Mouse (Mus musculus): ENCODE measurements around the gene Slc25a4.
"Not testable (repeated sequence)": the region's sequence is repeated elsewhere in the genome, so short reads cannot be mapped to it uniquely, and the experiment has no call there.

Slc25a4 gene

DNA sequence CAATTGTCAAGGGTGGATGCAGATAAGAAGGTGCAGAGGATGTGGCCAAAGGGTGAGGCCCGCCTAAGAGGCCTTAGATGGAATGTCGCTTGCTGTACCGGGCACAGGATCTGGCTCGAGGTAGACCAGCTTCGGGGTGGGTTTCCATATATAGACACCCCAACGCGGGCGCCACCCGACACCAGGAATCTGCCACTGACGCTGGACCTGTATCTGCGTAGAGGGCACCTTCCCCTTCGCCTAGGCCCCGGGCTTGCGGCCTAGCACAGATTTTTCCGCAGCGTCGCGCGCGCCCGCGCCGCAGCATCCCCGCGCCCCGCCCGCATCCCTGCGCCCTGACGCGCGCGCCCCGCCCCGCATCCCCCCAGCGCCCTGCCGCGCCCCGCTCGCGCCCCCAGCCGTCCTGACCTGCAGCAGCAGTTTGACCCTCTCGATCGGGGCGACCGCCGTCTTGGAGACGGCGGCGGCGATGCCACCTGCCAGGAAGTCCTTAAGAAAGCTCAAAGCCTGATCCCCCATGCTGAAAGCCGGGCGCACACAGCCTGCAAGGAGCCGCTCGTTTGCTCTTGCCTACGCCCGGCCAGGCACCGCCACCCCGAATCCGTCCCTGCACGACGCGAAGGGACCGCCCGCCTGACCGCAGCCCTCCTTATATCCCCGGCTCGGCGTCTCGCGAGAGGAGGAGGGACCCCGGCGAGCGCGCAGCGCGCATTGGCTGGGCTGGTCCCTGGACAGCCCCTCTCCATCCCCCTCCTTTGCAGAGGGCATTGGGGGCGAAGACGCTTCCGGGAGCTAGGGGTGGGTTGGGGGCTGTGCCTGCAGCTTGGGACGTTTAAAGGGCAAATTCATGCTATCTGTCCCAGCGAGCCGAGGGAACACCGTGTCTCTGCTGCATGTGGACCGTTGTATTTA, at the start of gene Slc25a4:
Slc25a4 (minus strand) TSS at position 881 of the 912 bp plus-strand sequence.
- peak; percentile 95 for DNase-seq

DNA sequence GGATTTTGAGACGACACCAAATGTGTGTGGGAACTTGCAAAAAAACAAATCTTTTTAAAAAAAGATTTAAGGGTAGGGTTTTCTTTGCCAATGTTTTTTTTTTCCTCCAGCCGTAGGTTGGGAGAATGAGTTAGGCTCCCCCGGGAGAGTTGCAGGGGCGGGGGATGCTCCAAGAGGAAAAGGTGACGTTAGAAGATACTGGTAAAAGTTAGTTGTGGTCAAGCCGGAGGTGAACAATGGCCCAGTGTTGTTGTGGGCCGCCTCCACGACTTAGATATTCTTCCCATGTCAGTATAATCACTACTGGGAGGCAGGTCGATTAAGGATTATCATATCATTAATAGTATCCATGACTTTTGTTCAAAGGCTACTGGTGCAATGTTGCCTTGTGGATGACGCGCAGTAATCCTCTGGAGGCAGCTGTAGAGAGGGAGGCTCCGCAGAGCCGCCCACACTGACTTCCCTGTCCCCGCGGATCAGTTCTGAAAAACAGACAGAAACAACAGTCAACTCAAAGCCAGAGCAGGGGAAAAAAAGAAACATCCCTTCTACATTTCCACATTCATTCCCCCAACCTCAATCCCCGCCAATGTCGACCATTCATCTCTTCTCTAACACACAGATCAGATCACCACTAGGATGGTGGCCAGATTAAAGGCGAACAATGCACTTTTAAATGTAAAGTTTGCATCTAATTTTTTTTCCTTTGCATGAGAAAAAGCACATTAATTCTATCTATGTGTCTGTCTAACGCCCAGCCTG, 47.0 kb upstream of the Slc25a4 start:
- DNase-seq: no peak

DNA sequence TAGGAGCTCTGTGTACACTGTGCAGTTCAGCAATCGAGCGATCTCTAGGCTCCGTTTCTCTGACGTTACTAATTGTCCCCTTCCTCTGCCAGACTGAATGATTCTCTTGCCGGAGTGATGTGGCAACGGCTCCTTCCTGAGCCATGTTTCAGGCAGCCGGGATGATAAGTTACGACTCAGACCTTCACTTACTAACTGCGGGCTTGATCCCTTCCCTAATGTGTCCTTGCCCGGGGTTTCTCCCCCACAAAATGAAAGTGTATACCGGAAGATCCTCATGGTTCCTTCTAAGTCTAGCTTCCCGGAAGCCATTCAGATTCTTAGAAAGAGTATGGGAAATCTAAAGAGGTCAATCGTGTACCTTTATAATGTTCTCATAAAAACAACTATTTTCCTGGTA, 41.4 kb upstream of the Slc25a4 start:
- DNase-seq: no peak

DNA sequence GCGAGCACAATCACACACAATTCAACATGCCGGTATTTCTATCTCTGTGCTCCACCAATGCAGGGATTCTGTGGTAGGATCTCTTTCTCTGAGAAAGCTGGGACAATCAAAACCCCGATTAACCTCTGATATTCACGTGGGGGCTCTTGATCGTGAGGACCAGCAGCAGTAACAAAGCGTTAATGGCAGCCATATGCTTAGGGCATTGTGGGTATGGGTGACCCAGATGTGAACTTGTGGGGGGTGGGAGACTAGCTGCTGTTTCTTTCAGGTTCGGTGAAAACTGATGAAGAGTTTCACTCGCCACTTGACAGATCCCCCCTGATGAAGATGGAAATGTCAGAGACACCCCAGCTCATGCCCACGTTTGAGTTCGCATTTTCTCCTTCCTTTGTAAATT, 40.5 kb upstream of the Slc25a4 start:
- DNase-seq: no peak

DNA sequence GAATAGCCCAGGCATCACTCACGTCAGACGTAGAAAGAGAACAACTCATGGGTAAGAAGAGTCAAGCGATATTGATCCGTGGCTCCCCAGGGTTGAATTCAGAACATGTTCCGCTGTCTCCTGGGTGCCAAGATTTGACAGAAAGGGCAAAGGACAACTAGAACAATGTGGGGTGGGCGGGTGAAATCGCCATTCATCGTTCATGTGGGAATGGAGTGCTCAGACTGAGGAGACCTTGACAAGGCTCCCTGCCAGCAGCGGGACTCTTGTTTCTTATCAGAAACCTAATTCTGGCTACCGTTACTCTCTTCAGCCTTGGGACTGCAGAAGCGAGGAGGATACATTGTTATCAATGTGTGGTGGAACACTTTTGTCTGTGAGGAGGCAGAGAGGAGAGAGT, 35.3 kb upstream of the Slc25a4 start:
- no peak for DNase-seq

DNA sequence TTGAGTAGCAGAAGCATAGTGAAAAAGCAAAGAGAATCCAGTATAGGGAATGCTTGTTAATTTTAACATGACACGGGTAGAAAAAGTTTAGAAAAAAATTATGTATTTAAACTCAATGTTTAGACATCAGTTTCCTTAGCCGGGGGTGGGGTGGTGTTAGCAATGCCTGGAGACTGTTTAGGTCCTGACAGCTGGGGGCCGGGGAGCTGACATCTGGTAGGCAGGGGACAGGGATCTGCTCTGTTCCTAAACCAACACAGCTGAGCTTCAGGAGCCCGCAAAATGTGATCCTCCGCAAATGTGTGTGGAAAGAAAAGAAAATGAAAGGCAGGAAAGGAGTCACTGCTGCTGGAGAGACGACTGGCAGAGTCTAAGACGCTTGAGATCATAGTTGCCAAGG, 31.9 kb upstream of the Slc25a4 start:
- no peak for DNase-seq

DNA sequence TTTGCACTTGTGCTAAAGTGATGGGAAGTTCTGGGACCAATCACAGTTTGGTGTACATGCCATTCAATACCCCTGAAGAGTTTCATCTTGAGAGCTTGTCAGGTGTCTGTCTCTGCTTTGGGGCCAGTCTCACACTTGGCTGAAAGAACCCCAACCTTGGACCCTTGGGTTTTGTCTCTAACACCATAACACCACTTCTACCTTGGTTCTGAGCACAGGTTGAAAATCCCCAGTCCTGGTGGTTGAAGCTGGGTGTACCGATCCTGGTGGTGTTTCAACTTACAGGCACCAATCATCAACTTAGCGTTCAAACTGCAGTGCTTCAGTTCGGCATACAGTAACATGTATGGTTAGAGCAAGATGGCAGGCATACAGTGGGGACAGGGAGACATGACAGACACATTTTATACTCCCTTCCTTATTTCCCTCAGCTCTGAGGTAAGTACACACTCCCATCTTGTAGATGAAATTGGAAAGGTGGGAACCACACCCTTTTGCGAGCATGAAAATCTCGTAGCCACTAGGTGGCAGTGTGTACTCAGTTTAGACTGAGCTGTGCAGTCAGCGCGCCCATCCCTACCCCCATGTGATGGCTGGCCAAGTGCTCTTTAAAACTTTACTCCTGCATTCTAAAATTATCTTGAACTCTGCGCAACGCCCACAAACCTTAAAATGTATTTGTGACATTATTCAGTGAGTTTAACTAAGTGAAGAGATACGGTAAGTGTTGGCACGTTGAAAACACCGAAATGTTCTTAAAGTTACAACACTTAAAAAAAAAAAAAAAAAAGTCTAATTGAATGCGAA, 30.7 kb upstream of the Slc25a4 start:
- DNase-seq: peak; percentile 75

DNA sequence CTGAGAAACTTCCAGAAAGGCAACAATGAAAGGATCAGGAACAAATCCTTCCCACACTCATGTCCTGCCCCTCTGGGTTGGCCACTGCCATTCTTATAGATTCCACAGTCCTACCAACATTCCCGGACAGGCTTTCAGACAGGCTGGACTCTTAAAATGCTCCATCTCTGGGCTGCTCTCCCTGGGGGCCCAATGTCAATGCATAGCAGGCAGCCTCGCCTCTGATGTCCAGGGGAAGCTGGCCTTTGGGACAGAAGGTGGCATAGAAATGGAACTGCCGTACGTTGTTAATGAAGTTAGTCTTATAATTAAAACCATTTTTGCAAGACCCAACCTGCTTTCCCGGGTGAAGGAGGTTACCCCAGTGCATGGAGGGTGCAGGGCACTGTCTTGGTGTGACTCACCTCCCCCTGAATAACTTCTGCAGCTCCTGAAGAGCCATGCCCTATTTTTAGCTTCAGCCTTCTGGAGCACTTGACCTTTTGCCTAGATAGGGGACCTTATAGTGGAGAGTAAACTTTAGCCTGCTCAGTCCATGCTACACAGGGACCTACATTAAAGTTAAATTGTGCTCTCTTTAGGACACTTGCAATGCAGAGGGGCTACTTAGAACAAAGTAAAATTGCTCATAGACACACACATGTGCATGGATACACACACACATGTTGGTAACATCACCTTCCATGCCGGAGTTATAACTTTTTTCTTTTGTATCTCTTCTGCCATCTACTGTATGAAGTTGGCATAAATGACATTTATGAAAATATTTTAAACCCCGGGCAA, 25.5 kb upstream of the Slc25a4 start:
- peak; percentile 30 for DNase-seq

DNA sequence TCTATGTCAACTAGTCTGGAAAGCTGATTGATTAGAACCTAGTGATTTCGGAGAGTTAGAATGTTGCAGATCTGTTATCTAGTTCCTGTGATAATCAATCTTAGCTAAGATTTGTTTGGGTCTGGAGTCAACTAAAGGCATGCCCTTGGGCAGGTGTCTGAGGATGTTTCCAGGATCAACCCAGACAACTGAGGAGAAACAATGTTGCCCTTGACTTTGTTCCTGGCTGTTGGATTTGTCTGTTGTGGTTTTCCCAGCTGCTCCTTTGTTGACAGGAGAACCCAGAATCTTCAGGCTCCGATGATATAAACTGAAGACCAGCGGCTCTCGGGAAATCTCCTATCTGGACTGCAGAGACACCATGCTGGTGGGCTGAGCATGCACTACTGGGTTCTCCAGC, 23.7 kb upstream of the Slc25a4 start:
- no peak for DNase-seq

DNA sequence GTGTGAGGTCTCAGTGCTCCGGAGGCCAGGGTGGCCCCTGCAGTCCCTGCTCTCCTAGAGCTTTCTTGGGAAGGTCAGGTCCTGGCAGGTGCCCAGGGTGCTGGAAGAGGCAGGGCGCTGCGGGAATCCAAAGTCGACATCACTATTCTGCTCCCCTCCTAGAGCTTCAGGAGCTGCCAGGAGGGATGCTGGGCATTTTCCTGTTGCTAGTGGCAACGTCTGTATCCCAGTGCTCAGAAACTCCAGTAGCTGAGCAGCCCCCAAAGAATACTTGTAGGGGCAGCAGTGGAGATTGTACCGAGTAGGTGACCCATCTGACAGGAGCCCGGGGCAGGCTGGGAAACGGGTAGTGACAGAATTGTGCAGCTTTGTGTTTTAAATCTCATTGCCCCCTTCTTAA, 21.7 kb upstream of the Slc25a4 start:
- no peak for DNase-seq

DNA sequence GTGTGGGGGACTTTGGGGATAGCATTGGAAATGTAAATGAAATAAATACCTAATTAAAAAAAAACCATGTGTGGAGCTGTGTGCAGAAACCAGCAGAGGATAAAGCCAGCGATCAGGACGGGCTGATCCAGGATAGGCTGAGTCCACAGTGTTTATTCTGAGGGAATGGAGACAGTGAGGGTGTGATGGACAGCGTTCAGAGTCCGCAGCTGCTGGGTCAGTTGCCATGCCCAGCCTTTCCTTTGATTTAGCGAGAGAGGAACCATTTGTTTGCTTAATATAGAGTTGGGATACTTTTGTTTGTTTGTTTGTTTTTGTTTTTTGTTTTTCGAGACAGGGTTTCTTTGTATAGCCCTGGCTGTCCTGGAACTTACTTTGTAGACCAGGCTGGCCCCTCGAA, 20.9 kb upstream of the Slc25a4 start:
- DNase-seq: not testable (repeated sequence)

DNA sequence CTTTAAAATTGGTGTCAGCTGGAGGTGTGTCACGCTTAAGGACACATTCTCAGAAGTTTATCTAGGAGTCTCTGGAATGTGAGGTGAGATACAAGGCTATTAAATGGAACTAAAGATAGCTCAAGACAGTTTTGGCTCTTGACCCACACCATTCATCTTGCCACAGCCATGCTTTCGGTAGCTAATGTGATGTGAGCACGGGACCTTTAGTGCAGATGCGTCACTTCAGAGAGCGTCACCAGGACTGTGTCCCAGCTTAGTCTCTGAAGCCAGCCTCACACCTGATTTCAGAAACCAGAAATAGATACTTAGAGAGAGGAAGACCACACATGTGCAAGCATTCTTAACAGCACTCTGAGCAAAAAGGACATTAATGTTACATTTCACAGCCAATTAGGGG, 15.5 kb upstream of the Slc25a4 start:
- no peak for DNase-seq

DNA sequence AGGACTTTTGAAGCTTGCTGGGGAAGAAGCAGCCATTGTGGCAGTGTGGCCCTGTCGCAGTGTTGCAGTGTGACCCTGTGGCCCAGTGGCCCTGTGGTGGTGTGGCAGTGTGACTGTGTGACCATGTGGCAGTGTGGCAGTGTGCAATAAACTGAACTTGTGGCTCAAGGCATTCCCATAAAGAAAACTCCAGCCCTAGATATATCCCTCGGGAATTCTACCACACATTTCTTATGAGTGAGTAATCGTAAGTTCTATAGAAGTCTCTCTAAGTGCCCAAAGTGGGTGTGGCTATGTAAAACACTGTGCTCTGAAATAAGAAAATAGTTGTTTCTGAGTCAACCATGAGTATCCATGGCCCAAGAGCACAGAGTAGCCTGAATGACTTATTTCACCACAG, 14.4 kb upstream of the Slc25a4 start:
- no peak for DNase-seq

DNA sequence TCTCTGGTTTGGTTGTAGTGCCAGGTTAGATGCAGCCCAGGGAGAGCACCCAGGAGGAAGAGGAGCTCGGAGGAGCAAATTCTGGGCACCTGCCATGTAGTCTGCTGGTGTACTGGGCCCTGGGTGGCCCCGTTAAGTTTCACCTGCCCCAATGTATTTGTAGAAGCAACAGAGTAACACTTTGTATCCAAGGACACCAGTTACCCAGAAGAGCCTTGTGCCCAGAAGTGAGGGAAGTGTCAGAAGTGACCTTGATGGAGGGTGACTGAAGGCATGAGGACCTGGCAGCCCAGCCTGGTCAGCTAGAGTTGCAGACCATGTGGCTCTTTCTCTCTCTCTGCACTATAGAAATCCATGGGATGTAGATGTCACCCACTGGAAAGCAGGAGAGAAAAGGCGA, 9.5 kb upstream of the Slc25a4 start:
- no peak for DNase-seq

DNA sequence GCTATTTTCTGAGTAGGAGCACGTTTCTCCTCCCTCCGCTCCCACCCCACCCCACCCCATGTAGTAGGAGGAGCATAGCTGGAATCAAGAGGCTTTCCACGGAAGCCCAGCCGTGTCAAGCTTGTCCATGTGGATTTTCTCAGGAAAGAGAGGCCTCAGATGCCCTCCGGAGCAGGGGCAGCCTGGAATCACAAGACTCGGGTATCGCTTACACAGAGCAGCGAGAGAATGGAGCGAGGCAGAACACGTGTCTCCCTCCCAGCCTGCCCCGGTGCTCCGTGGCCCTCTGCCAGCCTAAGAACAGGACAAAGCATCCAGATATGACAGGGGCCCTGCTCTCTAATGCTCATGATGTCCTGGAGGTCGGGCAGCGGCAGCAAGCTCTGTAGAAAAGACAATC, 5.8 kb upstream of the Slc25a4 start:
- DNase-seq: peak; percentile 77

DNA sequence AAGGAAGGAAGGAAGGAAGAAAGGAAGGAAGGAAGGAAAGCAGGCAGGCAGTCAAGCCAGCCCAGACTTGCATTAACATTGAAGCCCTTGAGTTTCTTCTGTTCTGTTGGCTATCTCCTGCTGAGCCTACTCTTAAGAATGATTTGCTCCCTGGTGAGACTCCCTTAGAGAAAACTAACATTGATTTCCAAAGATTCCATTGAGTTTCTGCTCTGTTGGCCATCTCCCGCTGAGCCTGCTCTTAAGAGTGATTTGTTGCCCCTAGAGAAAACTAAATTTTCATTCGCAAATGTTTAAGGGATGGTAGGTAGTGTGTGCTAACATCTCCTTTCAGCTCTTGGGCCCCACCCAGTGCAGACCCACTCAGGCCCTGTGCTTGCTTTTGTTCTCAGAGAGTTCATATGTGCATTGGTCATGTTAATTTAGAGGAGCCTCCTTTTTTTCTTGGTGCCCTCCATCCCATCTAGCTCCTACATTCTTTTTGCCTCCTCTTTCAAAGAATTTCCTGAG, 2.9 kb upstream of the Slc25a4 start:
- DNase-seq: no peak

DNA sequence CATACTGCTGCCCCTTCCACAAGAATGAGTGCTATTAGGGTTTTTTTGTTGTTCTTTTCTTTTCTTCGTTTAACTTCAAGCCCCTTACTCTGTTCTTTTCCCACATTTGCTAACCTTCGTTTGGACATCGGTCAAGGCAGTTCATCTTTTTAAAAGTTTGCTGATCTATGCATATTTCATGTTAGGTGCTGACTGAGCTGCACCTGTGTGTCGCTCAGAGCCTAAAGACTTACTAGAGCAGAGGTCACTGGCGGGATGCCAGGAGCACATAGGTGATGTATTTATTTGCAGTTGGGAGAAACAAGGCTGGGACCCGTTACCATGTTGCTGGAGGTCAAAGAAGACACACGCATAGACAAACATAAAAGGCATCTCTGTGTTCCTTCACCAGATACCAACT, 1.1 kb upstream of the Slc25a4 start:
- peak; percentile 78 for DNase-seq

DNA sequence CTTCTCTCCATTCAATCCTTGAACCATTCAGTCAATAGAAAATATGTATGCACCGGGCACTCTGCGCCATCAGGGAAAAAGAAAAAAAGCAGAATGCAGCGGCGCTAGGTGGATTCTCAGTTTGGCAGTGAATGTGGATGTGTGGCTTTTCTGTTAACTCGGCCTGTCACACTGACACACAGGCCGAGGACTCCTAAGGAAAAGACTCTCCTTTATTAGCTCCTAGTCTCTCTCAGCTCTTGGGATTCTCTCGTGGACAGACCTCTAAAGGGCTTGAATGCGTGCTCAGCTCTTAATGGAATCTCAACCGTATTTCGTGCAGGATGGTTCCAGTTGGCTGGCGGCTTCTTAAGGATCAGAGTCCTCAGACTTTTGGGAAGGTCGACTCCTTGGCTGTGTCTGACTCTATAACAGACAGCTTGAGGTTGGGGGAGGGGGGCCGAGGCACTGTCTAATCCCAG, 557 bp upstream of the Slc25a4 start:
- DNase-seq: peak; percentile 80

DNA sequence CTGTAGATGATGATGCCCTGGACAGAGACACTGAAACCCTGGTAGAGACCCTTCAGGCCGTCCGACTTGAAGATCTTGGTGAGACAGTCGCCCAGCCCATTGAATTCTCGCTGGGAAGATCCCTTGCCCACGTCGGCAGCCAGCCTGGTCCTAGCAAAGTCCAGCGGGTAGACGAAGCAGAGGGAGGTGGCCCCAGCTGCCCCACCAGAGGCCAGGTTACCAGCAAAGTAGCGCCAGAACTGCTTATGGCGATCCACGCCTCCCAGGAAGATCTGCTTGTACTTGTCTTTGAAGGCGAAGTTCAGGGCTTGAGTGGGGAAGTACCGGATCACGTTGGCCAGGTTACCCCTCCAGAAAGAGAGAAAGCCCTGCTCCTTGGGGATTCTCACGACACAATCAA, 2.0 kb downstream of the Slc25a4 start:
- DNase-seq: no peak

DNA sequence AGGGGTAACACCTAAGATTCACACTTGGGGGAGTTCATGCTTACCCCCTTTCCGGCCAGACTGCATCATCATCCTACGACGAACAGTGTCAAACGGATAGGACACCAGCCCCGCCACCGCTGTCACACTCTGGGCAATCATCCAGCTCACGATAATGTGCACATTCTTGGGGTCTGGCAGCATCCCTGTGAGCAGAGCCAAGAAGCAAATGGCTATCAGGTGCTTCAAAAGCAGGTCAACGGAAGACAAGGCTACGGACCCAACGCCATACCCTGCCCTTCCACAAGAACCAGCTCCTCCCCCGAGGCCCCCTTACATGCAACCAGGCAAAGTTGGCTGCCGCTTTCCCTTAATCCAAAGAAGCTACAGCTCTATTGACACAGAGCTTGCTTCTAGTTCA, 2.7 kb downstream of the Slc25a4 start:
- no peak for DNase-seq

DNA sequence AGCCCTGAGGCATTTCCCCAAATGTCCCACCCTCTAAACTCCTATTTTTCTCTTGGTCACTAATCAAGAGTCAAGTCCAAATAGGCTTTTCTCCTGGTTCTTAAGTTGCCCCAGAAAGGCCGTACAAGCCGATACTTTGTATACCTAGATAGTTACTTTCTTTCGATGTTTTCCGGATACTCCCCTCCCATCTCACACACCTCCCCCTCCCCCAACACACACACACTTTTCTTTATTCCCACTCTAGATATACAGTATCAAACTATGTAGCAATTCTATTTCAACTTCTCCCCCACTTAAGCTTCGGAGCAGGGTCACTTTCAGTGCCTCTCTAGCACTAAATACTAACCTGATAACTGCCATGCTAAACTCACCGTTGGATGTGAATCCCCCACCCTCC, 5.0 kb downstream of the Slc25a4 start:
- no peak for DNase-seq

DNA sequence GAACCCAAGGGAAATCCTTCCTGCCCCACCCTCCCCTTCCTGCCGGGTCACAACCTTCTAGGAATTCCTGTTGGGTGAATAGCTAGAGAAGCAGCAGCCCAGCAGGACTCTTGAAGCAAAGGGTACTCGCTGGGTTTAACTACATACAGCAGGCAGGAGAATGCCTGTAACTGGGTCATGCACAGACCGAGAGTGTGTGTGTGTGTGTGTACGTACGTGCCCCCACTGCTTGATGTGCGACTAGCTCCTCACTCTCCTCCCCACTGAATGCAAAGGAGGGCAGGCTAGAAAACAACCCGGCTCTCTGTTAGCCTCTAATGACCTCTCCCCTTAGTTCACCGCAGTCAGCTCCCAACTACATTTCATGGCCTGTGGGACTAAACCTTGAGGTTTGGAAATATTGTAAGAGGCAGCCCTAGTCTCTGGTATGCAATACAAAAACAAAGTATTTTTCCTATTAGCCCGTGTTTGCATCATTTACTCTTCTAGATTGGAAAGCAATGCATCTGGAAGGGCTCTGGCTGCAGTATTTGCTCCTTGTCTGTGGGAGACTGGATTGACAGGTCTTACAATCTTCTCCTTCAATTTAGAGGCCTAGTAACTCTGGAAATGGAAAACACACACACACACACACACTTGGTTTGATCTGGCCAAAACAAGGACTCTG, 6.0 kb downstream of the Slc25a4 start:
- DNase-seq: no peak

Measured in kidney, adult 9 months (tissue).